Mouse (Mus musculus): ENCODE measurements around the gene Ascc2. TPM values are rescaled to one million over a fixed set of nuclear protein-coding genes. Genes with fewer than 3 reads are reported as not detected.

The Ascc2 gene
- total RNA-seq, 2 experiments from 2014 or later, result 23.7 to 24.4 TPM

DNA sequence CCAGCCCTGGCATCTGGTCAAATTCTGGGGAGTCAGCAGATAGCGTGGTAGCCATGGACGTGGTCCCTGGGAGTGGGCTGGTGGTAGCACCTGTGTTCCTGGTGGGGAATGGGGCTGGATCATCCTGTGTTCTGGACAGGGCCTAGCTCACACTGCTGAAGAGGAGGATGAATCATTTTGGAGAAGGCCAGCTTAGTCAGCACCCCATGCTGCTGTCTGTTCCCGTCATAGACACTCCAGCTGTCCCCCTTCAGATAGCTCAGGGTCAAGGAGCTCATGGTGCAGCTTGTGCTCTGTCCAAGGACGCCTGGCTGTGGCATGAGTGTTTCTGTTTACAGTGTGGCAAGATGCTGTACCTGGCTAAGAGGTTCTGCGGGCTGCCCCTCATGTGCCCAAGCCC, 81.0 kb downstream of the Ascc2 start:
- DNase-seq (ENCODE audit: low spot score in 2 of 2), result no peak

DNA sequence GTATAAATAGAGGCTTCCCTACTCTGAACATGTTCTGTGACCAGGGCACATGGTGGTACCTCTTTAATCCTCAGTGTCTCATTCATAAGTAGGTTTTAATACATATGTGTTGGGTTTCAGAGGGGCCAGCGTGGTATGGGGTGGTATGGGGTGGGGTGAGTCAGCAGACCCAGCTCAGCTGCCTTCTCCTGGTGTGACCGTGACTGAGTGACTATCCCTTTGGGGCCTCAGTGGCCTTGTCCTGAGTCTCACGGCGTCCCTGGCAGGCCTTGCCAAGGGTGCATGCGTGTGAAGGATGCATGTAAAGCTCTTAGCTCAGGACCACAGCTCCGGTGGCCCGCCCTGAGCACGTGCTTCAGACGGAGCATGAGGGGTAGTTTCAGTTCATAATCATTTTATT, 82.4 kb downstream of the Ascc2 start:
- DNase-seq (ENCODE audit: low spot score in 2 of 2), result no peak

DNA sequence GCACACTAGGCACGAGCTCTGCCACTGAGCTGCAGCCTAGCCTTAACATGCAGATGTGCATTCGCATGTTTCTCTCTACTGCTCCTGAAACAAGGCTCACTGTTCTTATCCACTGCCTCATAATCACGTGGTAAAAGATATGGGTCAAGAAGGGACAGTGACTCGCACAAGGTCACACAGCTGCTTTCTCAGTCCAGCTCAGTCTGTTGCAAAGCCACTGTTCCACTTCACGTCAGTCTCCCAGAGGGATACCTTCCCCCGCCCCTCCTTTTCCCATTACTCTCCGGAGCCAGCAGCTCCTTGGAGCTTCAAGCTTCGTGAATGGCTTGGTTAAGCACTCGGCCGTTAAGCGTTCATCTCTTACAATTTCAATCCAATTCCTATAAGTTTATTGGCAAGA, 82.8 kb downstream of the Ascc2 start:
- no peak for DNase-seq (ENCODE audit: low spot score in 2 of 2)

DNA sequence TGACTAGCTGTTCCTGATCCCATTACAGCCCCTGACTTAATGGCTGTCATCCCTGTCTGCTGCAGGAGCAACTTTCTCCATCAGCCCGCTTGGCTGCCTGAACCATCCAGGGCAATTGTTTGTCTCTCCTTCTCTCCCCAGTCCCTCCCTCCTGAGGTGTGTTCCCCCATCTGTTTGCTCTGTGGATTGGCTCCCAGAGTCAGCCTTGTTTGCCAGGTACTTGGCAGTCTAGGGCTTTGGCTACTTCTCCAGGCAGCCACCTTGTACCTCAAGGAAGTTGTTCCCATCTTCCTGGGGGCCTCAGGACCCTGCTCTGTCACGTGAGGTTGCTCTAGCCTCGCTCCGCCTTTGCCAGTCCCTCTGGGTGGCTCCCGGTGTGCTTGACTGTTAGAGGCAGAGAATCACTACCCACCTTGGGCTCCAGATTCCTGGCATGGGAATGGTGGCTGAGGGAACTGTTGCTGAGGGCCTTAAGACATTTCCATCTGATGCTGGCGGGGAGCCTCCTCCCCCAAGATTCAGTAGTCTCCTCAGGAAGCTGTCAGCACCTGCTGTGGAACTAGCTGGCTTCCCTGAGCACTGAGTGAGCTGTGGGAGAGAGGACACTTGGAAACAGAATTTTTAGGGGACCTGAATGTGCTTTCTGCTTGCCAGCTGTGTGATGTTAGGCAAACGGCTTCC, 83.5 kb downstream of the Ascc2 start:
- DNase-seq (ENCODE audit: low spot score in 2 of 2), result no peak

DNA sequence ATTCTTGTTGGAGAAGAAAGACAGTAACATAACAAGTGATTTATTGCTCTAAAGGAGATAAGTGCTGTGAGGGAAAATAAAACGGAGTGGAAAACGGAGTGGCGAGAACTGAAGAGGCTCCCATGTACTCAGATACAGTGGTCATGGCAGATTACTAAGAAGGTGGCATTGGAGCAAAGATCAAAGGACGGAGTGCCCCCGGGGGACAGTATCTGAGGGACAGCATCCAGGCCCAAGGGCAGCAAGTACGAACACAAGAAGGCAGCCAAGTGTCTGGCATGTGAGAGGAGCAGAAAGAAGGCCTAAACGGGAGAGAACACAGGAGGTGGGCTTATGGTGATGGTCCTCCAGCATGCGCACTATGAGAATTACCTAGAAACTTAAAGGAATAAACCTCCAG, 84.2 kb downstream of the Ascc2 start:
- no peak for DNase-seq (ENCODE audit: low spot score in 2 of 2)

DNA sequence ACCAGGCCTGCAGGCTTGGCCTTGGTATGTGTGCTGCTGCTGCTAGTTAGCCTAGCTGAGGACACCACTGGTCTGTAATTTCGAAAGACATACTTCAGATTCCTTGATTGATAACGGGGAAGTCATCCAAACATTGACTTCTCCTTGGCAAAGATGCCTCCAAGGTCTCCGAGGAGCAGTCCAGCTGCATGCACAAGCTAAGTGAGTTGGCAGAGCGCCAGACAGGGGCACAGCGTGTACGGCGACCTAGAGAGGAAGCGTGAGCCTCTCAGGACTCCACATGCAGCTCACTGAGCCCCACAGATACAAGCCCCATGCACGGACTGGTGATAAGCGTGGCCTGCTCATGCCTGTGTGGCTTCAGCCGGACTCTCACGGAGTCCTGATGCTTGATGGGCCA, 92.1 kb downstream of the Ascc2 start:
- DNase-seq (ENCODE audit: low spot score in 2 of 2), result no peak

DNA sequence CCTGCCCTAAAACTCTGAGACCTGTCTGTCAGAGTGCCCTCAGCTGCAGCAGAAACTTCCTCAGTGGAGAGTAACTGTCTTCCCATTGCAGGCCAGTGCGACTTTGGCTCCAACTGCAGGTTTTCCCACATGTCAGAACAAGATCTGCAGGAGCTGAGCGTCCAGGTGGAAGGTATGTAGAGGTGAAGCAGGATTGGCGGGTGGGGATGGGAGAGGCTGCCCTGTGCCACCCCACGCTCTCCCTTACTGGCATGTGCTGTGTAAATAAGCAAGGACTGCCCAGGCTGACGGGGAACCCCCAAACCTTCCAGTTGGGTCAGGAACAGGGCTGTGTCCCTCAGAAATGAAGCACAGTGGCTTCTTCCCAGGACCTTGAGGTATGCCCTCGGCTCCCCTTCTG, 92.5 kb downstream of the Ascc2 start:
- no peak for DNase-seq (ENCODE audit: low spot score in 2 of 2)

DNA sequence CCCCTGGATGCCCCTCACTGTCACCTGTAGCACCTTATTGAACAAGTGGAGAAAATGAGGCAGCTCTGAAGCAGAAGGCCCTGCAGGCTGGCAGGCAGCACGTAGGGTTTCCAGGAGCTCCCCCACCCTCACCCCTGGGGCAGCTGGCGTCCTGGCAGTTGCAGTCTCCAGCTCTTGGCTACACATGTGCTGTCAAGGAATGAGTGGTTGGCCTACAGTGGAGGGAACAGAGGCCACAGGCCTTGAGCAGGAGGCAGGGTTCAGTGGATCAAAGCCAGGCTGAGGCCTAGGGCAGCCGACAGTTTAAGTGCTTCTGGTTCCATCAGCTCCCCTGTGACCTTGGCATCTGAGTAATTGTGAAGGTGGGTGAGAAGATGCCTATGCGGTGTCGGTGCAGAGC, 93.4 kb downstream of the Ascc2 start:
- no peak for DNase-seq (ENCODE audit: low spot score in 2 of 2)

DNA sequence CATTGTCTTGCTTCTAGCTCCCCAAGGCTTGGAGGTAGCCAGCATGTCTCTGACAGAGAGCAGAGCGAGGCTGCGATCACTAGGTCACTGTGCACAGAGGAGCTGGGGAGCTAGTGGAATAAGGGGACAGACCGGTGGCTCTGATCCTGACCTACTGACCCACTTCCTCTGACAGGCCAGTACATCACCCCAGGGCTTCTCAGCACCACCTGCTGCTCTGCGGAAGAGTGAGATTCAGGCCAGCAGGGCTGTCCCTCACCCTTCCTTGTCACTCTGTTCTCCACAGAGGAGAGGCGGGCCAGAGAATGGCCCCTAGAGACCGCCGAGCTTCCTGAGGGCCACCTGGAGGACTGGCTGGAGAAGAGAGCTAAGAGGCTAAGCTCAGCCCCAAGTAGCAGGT, 94.2 kb downstream of the Ascc2 start:
- DNase-seq (ENCODE audit: low spot score in 2 of 2), result no peak

DNA sequence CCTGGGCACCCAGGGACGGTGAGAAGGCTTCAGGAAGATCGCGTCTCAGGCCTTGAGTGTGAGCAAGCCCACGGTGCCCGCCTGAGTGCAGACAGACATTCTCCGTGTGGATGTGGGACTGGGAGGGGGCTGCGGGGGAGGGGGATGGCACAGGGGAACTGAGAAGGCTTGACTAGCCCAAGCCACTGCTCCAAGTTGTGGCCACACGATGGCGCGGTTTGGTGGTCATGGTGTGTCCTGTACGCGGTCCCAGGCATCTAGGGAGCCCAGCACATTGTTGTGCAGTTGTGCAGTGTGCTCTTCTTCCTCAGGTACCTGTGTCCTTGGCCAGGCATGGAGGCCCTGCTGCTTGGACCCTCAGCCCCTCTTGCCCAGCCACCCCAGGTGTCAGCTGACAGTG, 96.6 kb downstream of the Ascc2 start:
- DNase-seq (ENCODE audit: low spot score in 2 of 2), result no peak

Other genes with a start within 250 kb of the Ascc2 start
- gene Hormad2, start 196.6 kb upstream of the Ascc2 start, total RNA-seq (2021), result not detected
- 10 to 100 TPM; 59.0 to 62.6 TPM for gene Mtmr3, start 42.9 kb upstream of the Ascc2 start, total RNA-seq (2021)
- not detected for gene Gm11032, start 17.7 kb upstream of the Ascc2 start, total RNA-seq (2021)
- 100 to 1,000 TPM; 436 to 483 TPM for gene Uqcr10, start 66.6 kb downstream of the Ascc2 start, total RNA-seq (2021)
- gene Zmat5, start 66.9 kb downstream of the Ascc2 start, total RNA-seq (2021), result 10 to 100 TPM; 31.6 to 38.2 TPM
- gene Cabp7, start 109.0 kb downstream of the Ascc2 start, total RNA-seq (2021), result 10 to 100 TPM; 59.4 to 62.2 TPM
- gene Nf2, start 211.8 kb downstream of the Ascc2 start, total RNA-seq (2021), result 100 to 1,000 TPM; 187 to 188 TPM
- gene Nipsnap1, start 236.2 kb downstream of the Ascc2 start, total RNA-seq (2021), result 10 to 100 TPM; 85.4 to 89.7 TPM

Measured in layer of hippocampus, postnatal 10 days (tissue).